Mouse (Mus musculus) urinary bladder, postnatal 10 days (tissue): ENCODE data around the gene Prss54.

Source experiments
- DNase-seq: peaks from one replicate; pipeline ENCODE4 v3.0.0; 2022; ENCODE audit warnings: low spot score

Prss54 gene

DNA sequence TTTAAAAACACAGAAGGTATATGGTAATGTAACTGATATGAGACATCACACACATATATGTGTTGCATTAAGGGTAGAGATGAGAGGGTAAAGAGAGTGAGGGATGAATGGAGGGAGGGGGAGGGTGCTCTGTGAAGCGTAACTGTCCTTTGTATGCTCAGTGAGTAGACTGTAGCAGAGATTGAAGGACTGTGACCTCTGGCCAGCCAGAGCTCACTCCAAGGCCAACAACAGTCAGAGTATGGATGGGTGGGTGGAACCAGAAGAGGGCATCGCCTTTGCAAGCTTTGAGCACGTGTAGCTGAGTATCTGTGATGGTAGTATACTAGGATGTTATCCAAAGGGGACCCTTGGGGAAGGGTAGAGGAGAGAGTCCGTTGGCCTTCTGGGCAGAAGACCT, 24.6 kb downstream of the Prss54 start:
- no peak for DNase-seq

DNA sequence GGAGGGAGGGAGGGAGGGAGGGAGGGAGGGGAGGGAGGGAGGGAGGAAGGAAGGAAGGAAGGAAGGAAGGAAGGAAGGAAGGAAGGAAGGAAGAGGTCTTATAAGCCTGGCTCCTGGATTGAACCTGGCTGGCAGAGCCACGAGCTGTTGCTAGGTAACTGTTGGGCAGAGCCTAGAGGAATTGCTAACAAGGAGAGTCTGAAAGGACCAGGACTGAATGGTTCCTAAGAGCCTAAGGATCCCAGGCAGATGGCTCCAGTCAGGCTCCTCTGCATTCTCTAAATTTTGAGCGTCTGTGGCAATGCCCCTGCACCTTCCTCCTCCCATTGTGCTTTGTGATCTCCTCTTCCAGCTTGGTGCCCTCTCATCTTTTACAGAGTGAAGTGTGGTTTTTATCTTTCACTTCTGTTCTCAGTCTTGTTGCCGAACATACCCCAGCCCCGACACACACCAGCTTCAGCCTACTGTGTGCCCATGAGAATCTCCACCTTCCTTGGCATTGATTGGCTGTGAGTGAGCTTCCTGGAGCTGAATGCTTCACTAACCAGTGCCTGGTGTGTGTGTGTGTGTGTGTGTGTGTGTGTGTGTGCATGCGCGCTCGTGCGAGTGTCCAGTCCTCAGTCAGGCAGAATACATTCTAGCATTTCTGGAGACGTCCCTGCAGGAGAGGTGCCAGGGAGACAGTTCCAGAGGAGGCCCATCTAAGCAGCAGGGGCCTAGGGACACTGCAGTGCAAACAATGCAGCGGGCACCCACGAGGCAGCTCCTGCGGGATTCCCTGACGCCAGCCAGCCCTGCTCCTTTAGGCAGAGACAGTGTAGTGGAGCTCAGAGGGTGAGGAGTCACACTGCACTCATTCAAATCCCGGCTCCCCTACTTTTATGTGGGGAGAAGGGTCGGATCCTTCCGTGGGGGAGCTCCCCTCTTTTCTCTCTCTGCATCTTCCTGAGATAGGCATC, 26.0 kb downstream of the Prss54 start:
- no peak for DNase-seq

DNA sequence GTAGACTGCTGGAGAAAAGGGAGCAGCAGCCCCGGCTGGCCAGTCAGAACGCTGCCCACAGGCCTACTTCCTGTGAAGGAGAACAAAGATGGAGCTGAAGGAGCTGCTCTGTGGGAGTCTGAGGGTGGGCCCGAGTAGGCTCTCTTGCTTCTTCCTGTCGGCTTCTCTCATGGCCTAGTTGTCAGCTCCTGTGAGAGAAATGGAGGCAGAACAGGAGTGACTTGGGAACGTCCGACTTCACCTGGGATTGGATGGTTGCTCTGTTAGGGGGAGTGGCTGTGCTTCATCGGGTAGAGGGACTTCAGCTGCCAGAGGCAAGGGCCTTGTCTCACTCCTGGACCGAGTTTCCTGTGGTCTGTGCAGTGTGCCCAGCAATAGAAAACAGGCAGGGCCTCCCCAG, 28.2 kb downstream of the Prss54 start:
- no peak for DNase-seq

DNA sequence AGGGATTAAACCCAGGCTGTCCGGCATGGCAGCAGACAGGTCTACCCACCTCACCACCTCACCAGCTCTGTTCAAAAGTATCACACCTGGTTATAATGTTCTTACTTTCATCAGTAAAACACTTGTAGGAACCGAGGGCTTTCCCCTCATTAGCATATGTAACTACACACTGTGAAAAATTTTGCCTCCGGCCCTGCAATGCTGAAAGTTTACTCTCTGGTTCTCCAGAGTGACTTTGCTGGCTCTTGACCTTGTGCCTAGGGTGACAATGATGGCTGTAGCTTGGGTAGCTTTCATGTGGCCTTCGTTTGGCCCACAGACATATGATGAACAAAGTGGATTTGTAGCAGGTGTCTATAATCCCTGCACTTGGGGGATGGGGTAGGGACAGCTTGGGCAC, 29.2 kb downstream of the Prss54 start:
- DNase-seq = no peak

DNA sequence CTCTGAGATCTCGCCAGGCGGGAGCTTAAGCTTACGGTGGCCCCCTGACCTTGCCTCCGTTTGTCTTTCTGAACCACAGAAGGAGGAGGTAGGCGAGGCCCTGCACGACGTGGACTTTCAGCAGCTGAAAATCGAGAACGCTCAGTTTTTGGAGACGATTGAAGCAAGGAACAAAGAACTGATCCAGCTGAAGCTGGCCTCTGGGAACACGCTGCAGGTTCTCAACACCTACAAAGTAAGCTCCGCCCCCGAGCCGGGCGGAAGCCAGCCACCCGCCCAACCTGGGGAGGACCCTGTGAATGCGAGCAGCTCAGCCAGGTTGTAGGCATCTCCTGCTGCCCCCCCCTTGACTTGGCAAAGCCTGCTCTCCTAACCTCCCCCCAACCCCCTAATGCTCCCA, 30.3 kb downstream of the Prss54 start:
- DNase-seq = no peak

DNA sequence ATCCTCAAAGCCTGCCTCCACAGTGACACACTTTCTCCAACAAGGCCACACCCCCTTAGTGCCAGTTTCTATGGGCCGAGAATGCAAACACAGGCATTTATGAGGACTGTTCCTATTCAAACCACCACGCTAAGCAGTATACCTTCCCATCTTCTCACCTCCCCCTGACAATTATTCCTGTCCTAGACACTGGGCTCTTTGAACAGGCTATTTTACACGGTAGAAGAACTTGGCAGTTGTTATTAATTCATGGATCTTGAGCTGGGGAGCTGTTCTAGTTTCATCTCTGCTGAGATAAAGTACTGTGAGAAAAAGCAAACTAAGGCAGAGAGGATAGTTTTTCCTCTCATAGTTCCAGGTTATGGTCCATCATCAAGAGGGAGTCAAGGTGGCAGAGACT, 33.1 kb downstream of the Prss54 start:
- DNase-seq = no peak

DNA sequence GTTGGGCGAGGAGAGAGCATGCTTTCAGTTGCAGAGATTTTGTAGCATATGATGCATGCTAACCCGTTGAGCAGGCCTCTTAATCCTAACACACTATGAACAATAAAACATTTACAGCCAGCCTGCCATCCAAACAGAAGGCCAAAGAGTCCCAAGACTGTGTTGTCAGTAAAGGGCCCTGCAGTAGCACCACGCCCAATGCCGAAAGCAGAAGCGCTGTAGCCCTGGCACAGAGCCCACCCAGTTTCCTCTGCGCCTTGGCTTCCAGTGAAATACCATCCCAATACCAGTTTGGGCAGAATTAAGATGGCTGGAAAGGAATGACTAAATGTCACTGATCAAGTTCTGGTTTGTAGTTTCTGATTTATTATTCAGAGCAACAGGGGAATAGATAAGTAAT, 33.9 kb downstream of the Prss54 start:
- DNase-seq = no peak

DNA sequence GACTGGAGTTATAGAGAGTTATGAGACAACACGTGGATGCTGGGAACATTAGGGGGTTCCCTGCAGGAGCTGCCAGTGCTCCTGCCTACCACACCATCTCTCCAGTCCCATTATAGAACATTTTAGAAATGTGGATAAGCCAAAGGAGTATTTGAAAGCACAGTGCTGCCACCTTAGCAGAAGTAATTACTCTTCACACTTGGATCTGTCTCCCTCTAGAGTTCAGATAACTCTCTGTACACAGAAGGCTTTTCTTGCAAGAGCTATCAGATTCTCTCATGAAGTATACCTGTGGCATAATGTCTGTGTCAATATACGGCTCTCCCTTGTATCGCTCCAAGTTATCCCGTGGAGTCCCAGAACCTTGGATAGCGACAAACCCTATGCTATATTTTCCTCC, 36.7 kb downstream of the Prss54 start:
- DNase-seq = no peak

DNA sequence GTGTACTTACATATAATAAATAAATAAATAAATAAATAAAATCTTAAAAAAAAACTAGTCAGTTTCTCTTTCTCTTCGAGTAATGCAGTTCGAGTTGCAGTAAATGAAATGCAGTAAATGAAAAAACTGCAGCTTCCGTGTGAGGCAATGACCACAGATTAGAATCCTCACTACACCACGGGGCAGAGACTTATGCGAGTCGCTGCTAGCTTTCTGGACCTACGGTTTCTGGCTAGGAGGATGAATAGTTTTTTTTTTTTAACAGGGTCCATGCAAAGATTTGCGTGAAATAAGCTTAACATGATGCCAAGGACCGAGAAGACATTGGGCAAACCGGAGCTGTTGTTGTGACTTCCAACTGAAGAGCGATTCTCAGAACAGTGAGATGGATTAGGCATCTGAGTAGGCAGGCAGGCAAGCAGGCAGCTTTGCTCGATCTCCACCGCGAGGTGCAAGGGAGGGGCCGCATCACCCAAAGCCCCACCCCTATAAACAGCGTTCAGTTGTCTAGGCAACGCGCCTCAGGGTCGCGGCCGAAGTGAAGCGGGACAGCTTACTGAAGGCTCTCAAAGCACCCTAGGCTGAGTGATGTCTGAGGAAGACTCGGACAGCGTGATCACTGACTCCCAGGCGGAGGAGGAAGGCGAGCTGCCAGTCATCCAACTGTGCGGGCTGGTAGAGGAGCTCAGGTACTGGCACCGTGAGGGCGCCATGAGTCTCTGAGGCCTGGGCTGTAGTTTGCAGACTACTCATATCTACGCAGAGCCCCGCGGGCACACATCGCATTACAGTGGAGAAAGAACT, 42.4 kb downstream of the Prss54 start, which contains the start of gene Ccdc113:
Gene Ccdc113, plus strand, starts transcription at position 502 of the 804 bp plus-strand sequence.
- DNase-seq = no peak

DNA sequence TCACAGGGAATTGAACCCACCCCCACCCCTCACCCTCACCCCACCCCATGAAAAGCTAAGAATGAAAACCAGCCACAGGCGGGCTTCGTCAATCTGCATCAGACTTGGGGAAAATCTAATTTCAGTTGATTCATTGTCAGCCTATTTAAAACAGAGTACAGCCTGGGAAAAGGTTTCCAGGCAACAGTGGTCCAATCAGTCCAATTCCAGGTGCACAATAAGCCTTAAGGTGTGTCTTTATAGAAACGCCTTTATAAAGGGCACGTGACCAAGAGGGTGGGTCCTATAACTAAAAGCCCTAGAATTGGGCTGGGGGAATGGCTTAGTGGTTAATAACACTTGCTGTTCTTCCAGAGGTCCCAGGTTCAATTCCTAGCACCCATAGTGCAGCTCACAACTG, 43.9 kb downstream of the Prss54 start:
- DNase-seq = no peak

DNA sequence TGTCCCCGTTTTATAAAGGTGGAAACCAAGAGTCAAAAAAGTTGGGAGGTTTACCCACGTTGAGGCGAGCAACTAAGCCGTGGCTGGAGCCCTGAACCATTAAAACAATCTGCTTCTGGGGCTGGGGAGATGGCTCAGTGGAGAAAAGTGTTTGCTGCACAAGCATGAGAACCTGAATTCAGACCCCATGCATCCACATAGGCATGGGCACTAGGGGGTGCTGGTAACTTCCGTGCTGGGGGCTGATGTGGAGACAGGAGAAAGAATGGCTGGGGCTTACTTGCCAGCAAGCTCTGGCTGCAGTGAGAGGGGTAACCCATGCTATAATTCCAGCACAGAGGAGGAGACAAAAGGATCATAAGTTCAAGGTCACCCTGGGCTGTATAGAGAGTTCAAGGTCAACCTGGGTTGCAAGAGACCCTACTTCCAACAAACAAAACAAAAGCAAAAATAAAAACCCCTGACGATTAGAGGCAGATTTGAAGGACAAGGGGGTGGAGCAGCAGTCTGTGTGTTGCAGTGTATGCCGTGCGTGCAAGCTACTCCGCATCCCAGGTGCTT, 47.3 kb downstream of the Prss54 start:
- no peak for DNase-seq

DNA sequence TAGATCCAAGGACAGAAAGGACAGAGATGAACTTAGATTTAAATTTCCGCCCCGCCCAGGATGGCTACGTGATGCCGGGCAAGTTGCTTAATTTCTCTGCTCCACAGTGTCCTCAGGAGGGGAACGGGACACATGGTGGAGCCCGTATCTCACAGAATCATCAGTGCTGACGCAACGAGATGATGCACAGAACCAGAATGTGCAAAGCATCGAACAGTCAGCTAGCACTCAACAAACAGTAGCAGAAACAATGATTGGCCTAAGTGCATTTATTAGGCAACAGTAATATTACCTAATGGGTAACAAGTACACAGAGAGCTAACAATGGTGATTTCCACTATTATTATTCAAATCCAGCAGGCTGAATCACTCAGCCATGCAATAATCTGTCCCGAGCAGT, 47.9 kb downstream of the Prss54 start:
- no peak for DNase-seq

DNA sequence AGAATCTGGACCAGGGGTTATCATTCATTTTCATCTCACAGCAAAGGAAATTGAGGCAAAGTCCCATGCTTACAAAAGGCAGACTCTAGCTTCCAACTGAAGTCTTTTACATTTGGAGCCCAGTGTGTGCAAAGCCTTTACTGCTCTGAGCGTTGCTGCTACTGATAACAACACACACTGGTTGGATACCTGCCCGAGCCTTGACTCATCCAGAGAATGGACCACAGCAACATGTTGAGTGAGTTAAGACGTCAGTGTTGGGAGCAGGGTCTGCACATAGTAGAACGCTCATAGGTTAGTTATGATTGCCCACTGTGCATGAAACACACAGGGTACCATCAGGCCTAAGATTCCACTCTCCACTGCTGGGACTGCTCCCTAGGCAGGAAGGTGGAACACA, 52.1 kb downstream of the Prss54 start:
- DNase-seq = no peak

DNA sequence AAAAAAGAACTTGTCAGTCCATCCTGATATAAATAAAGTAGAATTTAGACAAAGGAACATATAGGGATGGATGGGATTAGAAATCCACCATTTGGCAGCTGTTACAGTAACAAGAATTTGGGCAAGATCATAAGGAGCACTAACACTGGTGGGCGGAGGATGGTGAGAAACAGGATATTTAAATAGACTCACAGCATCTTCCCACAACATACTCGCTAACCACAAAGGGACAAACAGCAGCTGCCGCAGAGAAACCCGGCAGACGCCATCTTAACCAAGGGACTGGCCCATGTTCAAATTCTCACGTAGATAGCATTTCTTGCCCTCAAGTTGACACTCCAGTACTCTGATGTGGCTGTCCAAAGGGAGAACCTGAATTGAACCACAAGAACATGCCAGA, 59.2 kb downstream of the Prss54 start:
- DNase-seq = no peak

DNA sequence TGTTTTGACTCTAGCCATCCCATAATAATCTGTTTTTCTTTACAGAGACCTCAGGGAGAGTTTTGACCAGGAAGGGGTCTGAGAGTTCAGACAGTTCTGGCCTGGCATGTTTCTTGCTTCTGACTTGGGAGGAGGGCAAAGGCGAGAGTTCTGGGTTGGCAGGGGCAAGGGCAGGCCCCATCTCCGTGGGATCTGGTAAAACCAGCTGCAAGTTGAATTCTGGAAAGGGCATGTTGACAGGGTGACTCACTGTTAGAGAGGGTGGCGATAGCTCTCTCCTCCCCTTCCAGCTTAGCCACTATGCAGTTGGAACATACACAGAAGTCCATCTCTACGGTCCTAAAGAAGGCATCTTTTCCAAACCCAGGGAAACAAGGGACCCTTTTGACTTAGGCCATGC, 62.9 kb downstream of the Prss54 start:
- DNase-seq = no peak

DNA sequence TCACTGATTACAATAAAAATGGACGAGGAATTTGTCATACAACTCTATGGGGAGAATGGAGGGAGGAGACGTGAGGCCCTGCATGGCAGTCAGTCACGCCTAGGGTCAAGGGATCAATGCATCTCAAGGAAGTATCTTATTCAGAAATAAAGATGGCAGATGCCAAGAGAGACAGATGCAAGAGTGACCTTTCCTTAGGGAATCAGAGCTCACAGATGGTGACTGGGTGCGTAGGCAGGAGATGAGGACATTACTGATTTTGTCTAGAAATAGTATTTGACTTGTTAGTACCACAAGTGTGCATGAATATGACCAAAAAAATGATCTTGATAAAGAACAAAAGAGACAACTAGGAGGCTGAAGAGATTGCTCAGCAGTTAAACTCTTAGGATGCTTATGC, 63.9 kb downstream of the Prss54 start:
- no peak for DNase-seq
